Mouse (Mus musculus): Measurements from ENCODE around the gene Olfr608. TPM values are rescaled to one million over a fixed set of nuclear protein-coding genes. Genes with fewer than 3 reads are reported as not detected.
"Not testable (repeated sequence)": the region's sequence is repeated elsewhere in the genome, so short reads cannot be mapped to it uniquely, and the experiment has no call there.

The Olfr608 gene
- total RNA-seq (2014; rRNA removed), result not detected in 2 replicates
- polyA plus RNA-seq (2015; fragmentation: Nextera tagmentation; extraction: Ambion mirVana), result not detected in 2 replicates

- Histone ChIP-seq H3K4me2 (ENCODE audit: low read depth, low read length, poor library complexity, severe bottlenecking) (no peak within 1 kb of the TSS), H3K27me3 (ENCODE audit: insufficient read depth, low read length) (no peaks in the 10 kb centered on the region), H3K4me1 (ENCODE audit: insufficient read depth, low read length) (no peaks in the 10 kb centered on the region), H3K9ac (replicated peaks; ENCODE audit: low read length, poor library complexity, severe bottlenecking) (no peak within 1 kb of the TSS), H3K36me3 (ENCODE audit: insufficient read depth, low read length) (no peaks in the 10 kb centered on the region), H3K4me3 (ENCODE audit: low read depth, low read length) (no peak within 1 kb of the TSS), H3K27ac (ENCODE audit: low read depth, low read length) (no peak within 1 kb of the TSS), H3K9me3 (ENCODE audit: low read length) (no peaks in the 10 kb centered on the region)
- DNase-seq (ENCODE audit: low spot score) (no peak), ATAC-seq (ENCODE audit: low FRiP score) (no peak)
- no peak for TF ChIP-seq CTCF (IDR thresholded peaks at IDR 0.05)
These were observed at the start of gene Olfr608 for GRCm38 (mm10) chr7:103469577-103469976. Gene Olfr608 (plus strand): TSS chr7:103469877.

GRCm38 (mm10) chr7:103445339-103445738 is 24.3 kb upstream of the Olfr608 start, which contains the start of gene Olfr605:
Gene Olfr605 (minus strand): TSS chr7:103445439.
- Histone ChIP-seq H3K4me1 (ENCODE audit: insufficient read depth, low read length) (no peaks in the 10 kb centered on the region), H3K9me3 (ENCODE audit: low read length) (no peaks in the 10 kb centered on the region), H3K27me3 (ENCODE audit: insufficient read depth, low read length) (no peaks in the 10 kb centered on the region), H3K4me3 (ENCODE audit: low read depth, low read length) (no peak within 1 kb of the TSS), H3K27ac (ENCODE audit: low read depth, low read length) (no peak within 1 kb of the TSS), H3K36me3 (ENCODE audit: insufficient read depth, low read length) (no peaks in the 10 kb centered on the region), H3K9ac (replicated peaks; ENCODE audit: low read length, poor library complexity, severe bottlenecking) (no peak within 1 kb of the TSS), H3K4me2 (ENCODE audit: low read depth, low read length, poor library complexity, severe bottlenecking) (no peak within 1 kb of the TSS)
- ATAC-seq (ENCODE audit: low FRiP score) (no peak), DNase-seq (ENCODE audit: low spot score) (no peak)
- WGBS, result 84% methylated on average over 1 of the region's 1 CpGs
- no peak for TF ChIP-seq CTCF (IDR thresholded peaks at IDR 0.05)

- 84% methylated on average over 2 of the region's 2 CpGs for WGBS
- no peak for TF ChIP-seq CTCF (IDR thresholded peaks at IDR 0.05)
These were observed 20.9 kb upstream of the Olfr608 start, which contains the start of gene Olfr606 for GRCm38 (mm10) chr7:103448746-103449145. Gene Olfr606 (plus strand): TSS chr7:103449046.

GRCm38 (mm10) chr7:103460590-103460989 is 9.1 kb upstream of the Olfr608 start:
- Histone ChIP-seq H3K27me3 (ENCODE audit: insufficient read depth, low read length) (no peaks in the 10 kb centered on the region), H3K4me2 (ENCODE audit: low read depth, low read length, poor library complexity, severe bottlenecking) (no peak overlapping the region), H3K27ac (ENCODE audit: low read depth, low read length) (no peak overlapping the region), H3K36me3 (ENCODE audit: insufficient read depth, low read length) (no peaks in the 10 kb centered on the region), H3K4me1 (ENCODE audit: insufficient read depth, low read length) (no peaks in the 10 kb centered on the region), H3K9ac (replicated peaks; ENCODE audit: low read length, poor library complexity, severe bottlenecking) (no peak overlapping the region), H3K9me3 (ENCODE audit: low read length) (no peaks in the 10 kb centered on the region), H3K4me3 (ENCODE audit: low read depth, low read length) (no peak overlapping the region)
- no peak for TF ChIP-seq CTCF (IDR thresholded peaks at IDR 0.05)
- DNase-seq (ENCODE audit: low spot score) (no peak), ATAC-seq (ENCODE audit: low FRiP score) (no peak)
- WGBS, result 93% methylated on average over 5 of the region's 5 CpGs

More at GRCm38 (mm10) chr7:103448746-103449145, 20.9 kb upstream of the Olfr608 start, which contains the start of gene Olfr606:
- Histone ChIP-seq H3K36me3 (ENCODE audit: insufficient read depth, low read length) (no peaks in the 10 kb centered on the region), H3K4me1 (ENCODE audit: insufficient read depth, low read length) (no peaks in the 10 kb centered on the region), H3K4me3 (ENCODE audit: low read depth, low read length) (no peak within 1 kb of the TSS), H3K9ac (replicated peaks; ENCODE audit: low read length, poor library complexity, severe bottlenecking) (no peak within 1 kb of the TSS), H3K4me2 (ENCODE audit: low read depth, low read length, poor library complexity, severe bottlenecking) (no peak within 1 kb of the TSS), H3K27ac (ENCODE audit: low read depth, low read length) (no peak within 1 kb of the TSS), H3K9me3 (ENCODE audit: low read length) (no peaks in the 10 kb centered on the region), H3K27me3 (ENCODE audit: insufficient read depth, low read length) (no peaks in the 10 kb centered on the region)
- DNase-seq (ENCODE audit: low spot score), result no peak
- no peak for ATAC-seq (ENCODE audit: low FRiP score)

DNA sequence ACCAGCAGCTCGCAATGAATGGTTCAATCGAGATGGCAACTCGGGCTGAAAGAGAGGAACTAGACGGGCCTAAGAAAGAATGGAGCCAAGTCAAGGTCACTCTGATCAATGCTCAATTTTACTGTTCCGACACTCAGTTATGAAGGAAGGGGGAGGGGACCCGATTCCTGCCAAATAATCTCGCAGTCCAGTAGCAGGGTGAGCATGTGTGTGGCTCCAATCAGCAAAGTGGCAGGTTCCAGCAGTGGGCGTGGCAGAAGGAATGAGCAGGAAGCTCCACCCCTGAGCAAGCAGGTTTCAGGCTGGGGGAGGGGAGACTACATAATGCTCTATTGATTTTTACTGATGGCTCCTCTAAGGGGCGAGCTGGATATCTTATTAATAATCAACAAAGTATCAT is 7.4 kb downstream of the Olfr608 start:
- H3K27ac ChIP-seq (ENCODE audit: low read depth, low read length); H3K36me3 ChIP-seq (ENCODE audit: insufficient read depth, low read length); H3K9me3 ChIP-seq (ENCODE audit: low read length); H3K4me2 ChIP-seq (ENCODE audit: low read depth, low read length, poor library complexity, severe bottlenecking); H3K9ac ChIP-seq (replicated peaks; ENCODE audit: low read length, poor library complexity, severe bottlenecking); H3K27me3 ChIP-seq (ENCODE audit: insufficient read depth, low read length); H3K4me3 ChIP-seq (ENCODE audit: low read depth, low read length); H3K4me1 ChIP-seq (ENCODE audit: insufficient read depth, low read length); ATAC-seq (ENCODE audit: low FRiP score): not testable (repeated sequence)
- peak; percentile 2 for DNase-seq (ENCODE audit: low spot score)
- WGBS, result 89% methylated on average over 9 of the region's 9 CpGs

- no peak within 1 kb of the TSS for H3K27ac ChIP-seq (ENCODE audit: low read depth, low read length)
- no peaks in the 10 kb centered on the region for H3K36me3 ChIP-seq (ENCODE audit: insufficient read depth, low read length)
- no peaks in the 10 kb centered on the region for H3K9me3 ChIP-seq (ENCODE audit: low read length)
- H3K4me1 ChIP-seq (ENCODE audit: insufficient read depth, low read length), result no peaks in the 10 kb centered on the region
- H3K4me3 ChIP-seq (ENCODE audit: low read depth, low read length), result no peak within 1 kb of the TSS
- H3K27me3 ChIP-seq (ENCODE audit: insufficient read depth, low read length), result no peaks in the 10 kb centered on the region
- 60% methylated on average over 1 of the region's 1 CpGs for WGBS
- H3K4me2 ChIP-seq (ENCODE audit: low read depth, low read length, poor library complexity, severe bottlenecking), result no peak within 1 kb of the TSS
- no peak for TF ChIP-seq CTCF (IDR thresholded peaks at IDR 0.05)
- H3K9ac ChIP-seq (replicated peaks; ENCODE audit: low read length, poor library complexity, severe bottlenecking), result no peak within 1 kb of the TSS
- DNase-seq (ENCODE audit: low spot score) (no peak), ATAC-seq (ENCODE audit: low FRiP score) (no peak)
These were observed 28.3 kb downstream of the Olfr608 start, which contains the start of gene Olfr609 for GRCm38 (mm10) chr7:103497962-103498361. Gene Olfr609 (minus strand): TSS chr7:103498062.

All from midbrain, postnatal 0 days (tissue).